Mouse (Mus musculus) 416B (cell line): ENCODE data around the gene F9.
A peak's percentile ranks its signal among the peaks of the same experiment; 100 is the strongest.

Experiments used
- DNase-seq: peaks from one replicate; pipeline ENCODE4 v3.0.0; 2011; ENCODE audit warnings: low read depth

F9 gene

GRCm38 (mm10) chrX:59999221-60000083 lies at the start of gene F9:
TSS of gene F9 (plus strand) at chrX:59999464.
- peak; percentile 57 for DNase-seq

GRCm38 (mm10) chrX:59969767-59970166 lies 29.5 kb upstream of the F9 start:
- DNase-seq, result peak; percentile 42

GRCm38 (mm10) chrX:60000084-60000443 lies 800 bp downstream of the F9 start:
- DNase-seq, result no peak

GRCm38 (mm10) chrX:60001461-60001860 lies 2.2 kb downstream of the F9 start:
- no peak for DNase-seq

- peak; percentile 61 for DNase-seq
Observed at GRCm38 (mm10) chrX:60013084-60013676, 13.9 kb downstream of the F9 start.

GRCm38 (mm10) chrX:60014588-60014987 lies 15.3 kb downstream of the F9 start:
- DNase-seq, result no peak

GRCm38 (mm10) chrX:60021007-60021406 lies 21.7 kb downstream of the F9 start:
- DNase-seq, result peak; percentile 5

GRCm38 (mm10) chrX:60021595-60021994 lies 22.3 kb downstream of the F9 start:
- peak; percentile 7 for DNase-seq

- DNase-seq, result peak; percentile 40
Observed at GRCm38 (mm10) chrX:60026654-60027053, 27.4 kb downstream of the F9 start.

- no peak for DNase-seq
Observed at GRCm38 (mm10) chrX:60054745-60055144, 55.5 kb downstream of the F9 start.

- no peak for DNase-seq
Observed at GRCm38 (mm10) chrX:60055185-60055584, 55.9 kb downstream of the F9 start.

- no peak for DNase-seq
Observed at GRCm38 (mm10) chrX:60075359-60075758, 76.1 kb downstream of the F9 start.
